Mouse (Mus musculus): Measurements from ENCODE around the gene Mbd6. TPM values are rescaled to one million over a fixed set of nuclear protein-coding genes. Genes with fewer than 3 reads are reported as not detected.
A peak's percentile ranks its signal among the peaks of the same experiment; 100 is the strongest.

The Mbd6 gene
- 19.2 and 20.6 TPM in 2 replicates for polyA plus RNA-seq (2014; fragmentation: Nextera tagmentation; extraction: Ambion mirVana)

- H3K4me3 ChIP-seq (ENCODE audit: low read depth, low read length): peak within 1 kb of the TSS; percentile 78
- under 1% methylated on average over 42 of the region's 65 CpGs for WGBS
- peak within 1 kb of the TSS; percentile 91 for H3K4me2 ChIP-seq (ENCODE audit: low read length)
- peak within 1 kb of the TSS; percentile 77 for H3K9ac ChIP-seq (ENCODE audit: low read length)
- no peaks in the 10 kb centered on the region for H3K27me3 ChIP-seq (replicated peaks; ENCODE audit: control insufficient read depth, insufficient read depth, low read length)
- peaks cover 41% of the 10 kb centered on the region for H3K4me1 ChIP-seq (replicated peaks; ENCODE audit: control insufficient read depth, insufficient read depth, low read length)
- H3K27ac ChIP-seq (ENCODE audit: low read depth): peak within 1 kb of the TSS; percentile 97
- DNase-seq (ENCODE audit: low spot score) (peak; percentile 93), ATAC-seq (replicated peaks; ENCODE audit: low FRiP score, low TSS enrichment, low read depth) (peak; percentile 22)
- no peaks in the 10 kb centered on the region for H3K9me3 ChIP-seq (ENCODE audit: control insufficient read depth, low read length)
- peaks cover 41% of the 10 kb centered on the region for H3K36me3 ChIP-seq (ENCODE audit: control insufficient read depth, insufficient read depth, low read length)
Observed at GRCm38 (mm10) chr10:127288800-127289572, at the start of gene Mbd6. Gene Mbd6 (minus strand): TSS chr10:127289018.

DNA sequence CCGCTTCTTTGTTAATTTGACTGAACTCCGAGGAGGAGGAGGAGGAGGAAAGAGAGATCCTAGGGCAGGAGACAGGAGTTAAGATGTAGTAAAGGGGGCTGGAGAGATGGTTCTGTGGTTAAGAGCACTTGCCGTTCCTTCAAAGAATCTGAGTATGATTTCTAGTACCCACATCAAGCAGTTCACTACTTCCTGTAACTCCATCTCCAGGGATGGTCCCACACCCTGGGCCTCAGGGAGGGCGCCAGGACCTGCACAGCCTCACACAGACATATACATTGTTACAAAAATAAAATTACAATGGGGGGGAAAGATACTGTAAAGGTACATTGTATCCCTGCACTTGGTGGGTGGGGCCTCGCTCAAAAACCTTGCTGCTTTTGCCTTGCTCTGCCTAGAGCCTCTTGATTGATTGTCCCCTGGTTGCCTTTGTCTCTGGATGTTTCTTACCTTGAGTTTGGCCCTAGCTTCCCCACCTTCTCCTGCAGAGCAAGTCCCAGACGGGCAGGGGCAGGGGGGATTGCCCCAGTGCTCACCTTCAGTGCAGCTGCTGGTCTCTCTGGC is 48.8 kb upstream of the Mbd6 start:
- Histone ChIP-seq H3K27me3 (replicated peaks; ENCODE audit: control insufficient read depth, insufficient read depth, low read length) (0 out of 2 replicates have a peak, but pooled peaks cover 5% of the 10 kb centered on the region), H3K27ac (ENCODE audit: low read depth) (no peak overlapping the region), H3K4me1 (replicated peaks; ENCODE audit: control insufficient read depth, insufficient read depth, low read length) (peaks cover 3% of the 10 kb centered on the region; the same call in 1 of the 2 replicates), H3K9ac (ENCODE audit: low read length) (no peak overlapping the region), H3K4me3 (ENCODE audit: low read depth, low read length) (no peak overlapping the region), H3K36me3 (ENCODE audit: control insufficient read depth, insufficient read depth, low read length) (peaks cover 33% of the 10 kb centered on the region), H3K4me2 (ENCODE audit: low read length) (no peak overlapping the region), H3K9me3 (ENCODE audit: control insufficient read depth, low read length) (no peaks in the 10 kb centered on the region)
- DNase-seq (ENCODE audit: low spot score) (no peak), ATAC-seq (replicated peaks; ENCODE audit: low FRiP score, low TSS enrichment, low read depth) (no peak)
- WGBS: 82% methylated on average over 6 of the region's 6 CpGs

DNA sequence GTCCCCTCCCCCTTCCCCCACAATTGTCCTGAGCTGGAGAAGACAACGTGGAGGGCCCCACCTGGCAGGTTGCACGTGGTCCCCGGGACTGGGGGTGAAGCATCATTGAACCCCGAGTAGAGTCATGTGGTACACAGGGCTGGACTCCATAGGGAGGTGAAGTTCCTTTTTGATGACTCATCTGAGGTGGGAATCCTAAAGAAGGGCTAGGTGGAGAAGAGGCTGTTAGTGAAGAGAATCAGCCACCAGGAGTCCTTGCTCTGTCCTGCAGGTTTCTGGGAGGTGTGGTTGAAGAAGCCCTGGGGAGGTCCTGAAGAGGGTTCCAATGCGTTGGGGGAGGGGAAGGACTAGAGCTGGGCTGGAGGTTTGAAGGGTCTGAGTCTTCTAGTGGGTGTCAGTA is 48.1 kb upstream of the Mbd6 start:
- no peaks in the 10 kb centered on the region for H3K9me3 ChIP-seq (ENCODE audit: control insufficient read depth, low read length)
- H3K9ac ChIP-seq (ENCODE audit: low read length): no peak overlapping the region
- ATAC-seq (replicated peaks; ENCODE audit: low FRiP score, low TSS enrichment, low read depth) (no peak), DNase-seq (ENCODE audit: low spot score) (no peak)
- no peaks in the 10 kb centered on the region; the same call in 1 of the 2 replicates for H3K4me1 ChIP-seq (replicated peaks; ENCODE audit: control insufficient read depth, insufficient read depth, low read length)
- 67% methylated on average over 5 of the region's 5 CpGs for WGBS
- H3K27ac ChIP-seq (ENCODE audit: low read depth): no peak overlapping the region
- H3K4me3 ChIP-seq (ENCODE audit: low read depth, low read length): no peak overlapping the region
- H3K36me3 ChIP-seq (ENCODE audit: control insufficient read depth, insufficient read depth, low read length): peaks cover 38% of the 10 kb centered on the region
- 0 out of 2 replicates have a peak, but pooled peaks cover 5% of the 10 kb centered on the region for H3K27me3 ChIP-seq (replicated peaks; ENCODE audit: control insufficient read depth, insufficient read depth, low read length)
- no peak overlapping the region for H3K4me2 ChIP-seq (ENCODE audit: low read length)

GRCm38 (mm10) chr10:127335271-127335670 is 46.5 kb upstream of the Mbd6 start:
- H3K9ac ChIP-seq (ENCODE audit: low read length): no peak overlapping the region
- WGBS: 78% methylated on average over 1 of the region's 1 CpGs
- H3K9me3 ChIP-seq (ENCODE audit: control insufficient read depth, low read length): no peaks in the 10 kb centered on the region
- H3K4me2 ChIP-seq (ENCODE audit: low read length): no peak overlapping the region
- H3K27ac ChIP-seq (ENCODE audit: low read depth): no peak overlapping the region
- no peaks in the 10 kb centered on the region; the same call in 1 of the 2 replicates for H3K4me1 ChIP-seq (replicated peaks; ENCODE audit: control insufficient read depth, insufficient read depth, low read length)
- no peaks in the 10 kb centered on the region for H3K27me3 ChIP-seq (replicated peaks; ENCODE audit: control insufficient read depth, insufficient read depth, low read length)
- DNase-seq (ENCODE audit: low spot score) (no peak), ATAC-seq (replicated peaks; ENCODE audit: low FRiP score, low TSS enrichment, low read depth) (no peak)
- H3K4me3 ChIP-seq (ENCODE audit: low read depth, low read length): no peak overlapping the region
- peaks cover 50% of the 10 kb centered on the region for H3K36me3 ChIP-seq (ENCODE audit: control insufficient read depth, insufficient read depth, low read length)

DNA sequence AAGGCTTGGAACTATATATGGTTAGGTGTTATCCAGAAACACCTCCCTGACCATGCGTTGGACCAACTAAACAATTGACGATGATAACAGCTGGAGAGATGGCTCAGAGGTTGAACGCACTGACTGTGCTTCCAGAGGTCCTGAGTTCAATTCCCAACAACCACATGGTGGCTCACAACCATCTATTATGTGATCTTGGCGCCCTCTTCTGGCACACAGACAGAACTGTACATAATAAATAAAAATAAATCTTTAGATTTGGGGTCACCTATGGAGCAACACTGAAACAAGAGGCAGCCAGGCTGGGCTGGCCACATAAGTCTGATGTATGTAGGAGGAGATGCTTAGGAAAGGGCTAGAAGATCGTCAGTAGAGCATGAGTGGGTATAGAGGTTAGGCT is 44.3 kb upstream of the Mbd6 start:
- WGBS: 70% methylated on average over 5 of the region's 5 CpGs
- Histone ChIP-seq H3K9me3 (ENCODE audit: control insufficient read depth, low read length) (no peaks in the 10 kb centered on the region), H3K4me1 (replicated peaks; ENCODE audit: control insufficient read depth, insufficient read depth, low read length) (no peaks in the 10 kb centered on the region), H3K36me3 (ENCODE audit: control insufficient read depth, insufficient read depth, low read length) (peaks cover 50% of the 10 kb centered on the region), H3K4me3 (ENCODE audit: low read depth, low read length) (no peak overlapping the region), H3K27ac (ENCODE audit: low read depth) (no peak overlapping the region), H3K27me3 (replicated peaks; ENCODE audit: control insufficient read depth, insufficient read depth, low read length) (peaks cover 3% of the 10 kb centered on the region; the same call in 1 of the 2 replicates), H3K4me2 (ENCODE audit: low read length) (no peak overlapping the region), H3K9ac (ENCODE audit: low read length) (no peak overlapping the region)
- ATAC-seq (replicated peaks; ENCODE audit: low FRiP score, low TSS enrichment, low read depth) (no peak), DNase-seq (ENCODE audit: low spot score) (no peak)

GRCm38 (mm10) chr10:127332211-127332874 is 43.5 kb upstream of the Mbd6 start:
- Histone ChIP-seq H3K4me1 (replicated peaks; ENCODE audit: control insufficient read depth, insufficient read depth, low read length) (no peaks in the 10 kb centered on the region), H3K27ac (ENCODE audit: low read depth) (no peak overlapping the region), H3K4me2 (ENCODE audit: low read length) (no peak overlapping the region), H3K36me3 (ENCODE audit: control insufficient read depth, insufficient read depth, low read length) (peaks cover 49% of the 10 kb centered on the region), H3K9me3 (ENCODE audit: control insufficient read depth, low read length) (no peaks in the 10 kb centered on the region), H3K4me3 (ENCODE audit: low read depth, low read length) (no peak overlapping the region), H3K9ac (ENCODE audit: low read length) (no peak overlapping the region), H3K27me3 (replicated peaks; ENCODE audit: control insufficient read depth, insufficient read depth, low read length) (peaks cover 11% of the 10 kb centered on the region)
- DNase-seq (ENCODE audit: low spot score) (no peak), ATAC-seq (replicated peaks; ENCODE audit: low FRiP score, low TSS enrichment, low read depth) (no peak)
- WGBS: 53% methylated on average over 31 of the region's 31 CpGs

DNA sequence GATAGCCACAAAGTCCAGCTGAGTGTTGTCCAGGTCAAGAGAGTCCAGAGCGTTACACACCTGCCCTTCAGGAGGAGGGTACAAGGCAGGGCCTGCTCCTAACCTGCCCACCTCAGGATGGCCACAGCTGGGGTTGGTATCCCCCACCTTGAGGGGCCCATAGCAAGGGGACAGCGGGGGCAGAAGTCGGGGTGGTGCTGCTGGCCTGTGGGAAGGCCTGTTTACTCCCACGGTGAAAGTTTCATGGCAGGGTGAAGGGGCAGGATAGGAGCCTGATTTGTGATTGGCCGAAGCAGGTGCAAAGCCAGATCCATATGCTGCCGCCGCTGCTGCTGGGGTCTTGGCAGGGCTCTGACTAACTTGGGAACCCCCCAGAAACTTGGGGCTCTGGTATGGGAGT is 41.4 kb upstream of the Mbd6 start:
- no peak for DNase-seq (ENCODE audit: low spot score)
- Histone ChIP-seq H3K27ac (ENCODE audit: low read depth) (no peak overlapping the region), H3K9ac (ENCODE audit: low read length) (no peak overlapping the region), H3K4me2 (ENCODE audit: low read length) (no peak overlapping the region), H3K27me3 (replicated peaks; ENCODE audit: control insufficient read depth, insufficient read depth, low read length) (peaks cover 33% of the 10 kb centered on the region), H3K36me3 (ENCODE audit: control insufficient read depth, insufficient read depth, low read length) (peaks cover 36% of the 10 kb centered on the region), H3K4me1 (replicated peaks; ENCODE audit: control insufficient read depth, insufficient read depth, low read length) (peaks cover 13% of the 10 kb centered on the region; the same call in 1 of the 2 replicates), H3K4me3 (ENCODE audit: low read depth, low read length) (no peak overlapping the region), H3K9me3 (ENCODE audit: control insufficient read depth, low read length) (no peaks in the 10 kb centered on the region)
- 75% methylated on average over 7 of the region's 7 CpGs for WGBS
- no peak for ATAC-seq (replicated peaks; ENCODE audit: low FRiP score, low TSS enrichment, low read depth)

- H3K27me3 ChIP-seq (replicated peaks; ENCODE audit: control insufficient read depth, insufficient read depth, low read length): peaks cover 44% of the 10 kb centered on the region
- ATAC-seq (replicated peaks; ENCODE audit: low FRiP score, low TSS enrichment, low read depth): no peak
- no peak overlapping the region for H3K9ac ChIP-seq (ENCODE audit: low read length)
- H3K4me3 ChIP-seq (ENCODE audit: low read depth, low read length): no peak overlapping the region
- no peak for DNase-seq (ENCODE audit: low spot score)
- no peak overlapping the region for H3K27ac ChIP-seq (ENCODE audit: low read depth)
- H3K36me3 ChIP-seq (ENCODE audit: control insufficient read depth, insufficient read depth, low read length): peaks cover 18% of the 10 kb centered on the region
- H3K4me1 ChIP-seq (replicated peaks; ENCODE audit: control insufficient read depth, insufficient read depth, low read length): peaks cover 13% of the 10 kb centered on the region; the same call in 1 of the 2 replicates
- no peak overlapping the region for H3K4me2 ChIP-seq (ENCODE audit: low read length)
- H3K9me3 ChIP-seq (ENCODE audit: control insufficient read depth, low read length): no peaks in the 10 kb centered on the region
- WGBS: 45% methylated on average over 18 of the region's 18 CpGs
Observed at GRCm38 (mm10) chr10:127327461-127328145, 38.8 kb upstream of the Mbd6 start.

Measured in intestine, embryonic 14.5 days (tissue).